In genomic region chr17:24455523-24456206, GRCm38 (mm10) we compare ENCODE assay signal across 8 mouse cellular contexts. TPM values are rescaled to one million over a fixed set of nuclear protein-coding genes. Genes with fewer than 3 reads are reported as not detected.
DNase-seq lines count a peak whose midpoint lies in the region; ATAC-seq and TF ChIP-seq lines count a peak whose summit lies in the region.
"Not testable (repeated sequence)": the region's sequence is repeated elsewhere in the genome, so short reads cannot be mapped to it uniquely, and the experiment has no call there.

No protein-coding gene starts in this region.

- not testable (repeated sequence) for H3K9me3 ChIP-seq in CH12.LX (replicated peaks; ENCODE audit: low read length); embryonic facial prominence, embryonic 12.5 days; hindbrain, embryonic 15.5 days; liver, embryonic 16.5 days (replicated peaks; ENCODE audit: control insufficient read depth, low read length); midbrain, embryonic 15.5 days; stomach, embryonic 16.5 days (replicated peaks; ENCODE audit: control insufficient read depth, low read length)

- not testable (repeated sequence) for H3K27ac ChIP-seq in CH12.LX (ENCODE audit: insufficient read depth, low read depth)
- peak overlapping the region; percentile 95; the same call in 1 of the 2 replicates for H3K27ac ChIP-seq in embryonic facial prominence, embryonic 12.5 days
- peak overlapping the region; percentile 56 for H3K27ac ChIP-seq in heart, adult 2 months
- peak overlapping the region; percentile 92; the same call in 1 of the 2 replicates for H3K27ac ChIP-seq in hindbrain, embryonic 15.5 days (replicated peaks)
- peak overlapping the region; percentile 67 for H3K27ac ChIP-seq in layer of hippocampus, adult 2 months
- peak overlapping the region; percentile 42 for H3K27ac ChIP-seq in liver, embryonic 16.5 days (ENCODE audit: low read length)
- H3K27ac ChIP-seq in midbrain, embryonic 15.5 days, result peak overlapping the region; percentile 92; the same call in 1 of the 2 replicates
- peak overlapping the region; percentile 46 for H3K27ac ChIP-seq in stomach, embryonic 16.5 days (ENCODE audit: low read length)

- TF ChIP-seq CTCF in CH12.LX (conservative IDR thresholded peaks at IDR 0.05 in 1 of 2, IDR thresholded peaks at IDR 0.05 in 1 of 2; ENCODE audit: low read depth in 2 of 2, low read length in 2 of 2), result peak in 1 of 2 experiments; percentile 12; a peak in 1 of 4 replicates
- TF ChIP-seq CTCF in heart, adult 2 months (IDR thresholded peaks at IDR 0.05); layer of hippocampus, adult 2 months (conservative IDR thresholded peaks at IDR 0.05): not testable (repeated sequence)

- peaks cover 9 to 19% of the 10 kb centered on the region in 2 experiments for H3K36me3 ChIP-seq in CH12.LX (replicated peaks in 1 of 2; ENCODE audit: control insufficient read depth in 1 of 2, insufficient read depth in 1 of 2, low read length in 1 of 2)
- H3K36me3 ChIP-seq in embryonic facial prominence, embryonic 12.5 days, result peaks cover 12% of the 10 kb centered on the region
- not testable (repeated sequence) for H3K36me3 ChIP-seq in heart, adult 2 months (ENCODE audit: control insufficient read depth, insufficient read depth, low read length); hindbrain, embryonic 15.5 days; liver, embryonic 16.5 days (ENCODE audit: control insufficient read depth, insufficient read depth); midbrain, embryonic 15.5 days (replicated peaks); stomach, embryonic 16.5 days (ENCODE audit: control insufficient read depth, insufficient read depth, low read length)

- in situ Hi-C loops in CH12.LX (cut with MboI; ENCODE audit: low pct_ligation_motif_present, low pct_unique_long_range_greater_than_20kb, low sequenced_read_pairs), result not testable (repeated sequence)

- not testable (repeated sequence) for DNase-seq in CH12.LX (ENCODE audit: extremely low read depth); heart, adult 2 months; layer of hippocampus, adult 2 months (ENCODE audit: low spot score in 2 of 2)

- H3K4me1 ChIP-seq in CH12.LX (ENCODE audit: control insufficient read depth in 1 of 2, insufficient read depth in 2 of 2), result peaks cover 0 to 18% of the 10 kb centered on the region in 2 experiments; a peak in 2 of 4 replicates
- peaks cover 12% of the 10 kb centered on the region; the same call in 1 of the 2 replicates for H3K4me1 ChIP-seq in embryonic facial prominence, embryonic 12.5 days
- not testable (repeated sequence) for H3K4me1 ChIP-seq in heart, adult 2 months (ENCODE audit: control insufficient read depth, insufficient read depth, low read length)
- H3K4me1 ChIP-seq in hindbrain, embryonic 15.5 days (replicated peaks), result peaks cover 27% of the 10 kb centered on the region
- peaks cover 21% of the 10 kb centered on the region for H3K4me1 ChIP-seq in liver, embryonic 16.5 days (ENCODE audit: control insufficient read depth, low read depth, low read length)
- peaks cover 15% of the 10 kb centered on the region for H3K4me1 ChIP-seq in midbrain, embryonic 15.5 days
- H3K4me1 ChIP-seq in stomach, embryonic 16.5 days (ENCODE audit: control insufficient read depth, insufficient read depth, low read length), result peaks cover 13% of the 10 kb centered on the region

- H3K27me3 ChIP-seq in CH12.LX (replicated peaks); embryonic facial prominence, embryonic 12.5 days; heart, adult 2 months (ENCODE audit: control insufficient read depth, insufficient read depth, low read length); hindbrain, embryonic 15.5 days; liver, embryonic 16.5 days (ENCODE audit: control insufficient read depth, insufficient read depth, low read depth, low read length); midbrain, embryonic 15.5 days (replicated peaks); stomach, embryonic 16.5 days (ENCODE audit: control insufficient read depth, insufficient read depth, low read length): not testable (repeated sequence)

- TF ChIP-seq EP300 in CH12.LX (IDR thresholded peaks at IDR 0.05; ENCODE audit: low read length); heart, adult 2 months (IDR thresholded peaks at IDR 0.05; ENCODE audit: insufficient read depth, low read depth, low read length): not testable (repeated sequence)

- ATAC-seq in embryonic facial prominence, embryonic 12.5 days (ENCODE audit: insufficient number of reproducible peaks, insufficient read depth, low FRiP score, low TSS enrichment); hindbrain, embryonic 15.5 days (ENCODE audit: low FRiP score, low read depth); liver, embryonic 16.5 days (ENCODE audit: low read depth): not testable (repeated sequence)
- ATAC-seq in midbrain, embryonic 15.5 days (replicated peaks), result peak; percentile 4; the same call in 1 of the 2 replicates
- ATAC-seq in stomach, embryonic 16.5 days (ENCODE audit: insufficient read depth, low FRiP score), result peak; percentile 4; the same call in 1 of the 2 replicates

- intact Hi-C loops in heart, adult 2 months (cut with DNase I), result not testable (repeated sequence)

- dilution Hi-C loops in CH12.LX (cut with MboI; ENCODE audit: extremely low pct_ligation_motif_present, extremely low pct_unique_long_range_greater_than_20kb, low sequenced_read_pairs), result not testable (repeated sequence)

- peaks cover 15% of the 10 kb centered on the region for H3K79me2 ChIP-seq in CH12.LX (replicated peaks; ENCODE audit: control insufficient read depth, extremely low read depth, insufficient read depth, poor library complexity, severe bottlenecking)
- H3K79me2 ChIP-seq in heart, adult 2 months (replicated peaks; ENCODE audit: control insufficient read depth, insufficient read depth, low read length), result not testable (repeated sequence)

- TF ChIP-seq RAD21 in CH12.LX (IDR thresholded peaks at IDR 0.05; ENCODE audit: low read depth, low read length), result not testable (repeated sequence)

- H3K9ac ChIP-seq in CH12.LX (ENCODE audit: insufficient read depth, low read depth); embryonic facial prominence, embryonic 12.5 days; heart, adult 2 months (ENCODE audit: low read depth, low read length); hindbrain, embryonic 15.5 days; liver, embryonic 16.5 days (ENCODE audit: low read depth, low read length); midbrain, embryonic 15.5 days; stomach, embryonic 16.5 days (ENCODE audit: low read length): not testable (repeated sequence)

- peak overlapping the region; percentile 27; the same call in 1 of the 2 replicates for H3K4me2 ChIP-seq in CH12.LX (ENCODE audit: insufficient read depth, low read depth, poor library complexity, severe bottlenecking)
- H3K4me2 ChIP-seq in embryonic facial prominence, embryonic 12.5 days (replicated peaks), result peak overlapping the region; percentile 32; the same call in 1 of the 2 replicates
- H3K4me2 ChIP-seq in hindbrain, embryonic 15.5 days, result peak overlapping the region; percentile 63
- H3K4me2 ChIP-seq in liver, embryonic 16.5 days (ENCODE audit: low read depth, low read length), result peak overlapping the region; percentile 36
- H3K4me2 ChIP-seq in midbrain, embryonic 15.5 days, result peak overlapping the region; percentile 82
- peak overlapping the region; percentile 47 for H3K4me2 ChIP-seq in stomach, embryonic 16.5 days (ENCODE audit: low read depth, low read length)

- WGBS in embryonic facial prominence, embryonic 12.5 days, result 50% methylated on average over 10 of the region's 10 CpGs
- WGBS in heart, adult 2 months, result 50% methylated on average over 10 of the region's 10 CpGs
- WGBS in hindbrain, embryonic 15.5 days, result 49% methylated on average over 10 of the region's 10 CpGs
- WGBS in liver, embryonic 16.5 days (ENCODE audit: insufficient replicate concordance), result 42% methylated on average over 10 of the region's 10 CpGs
- 49% methylated on average over 10 of the region's 10 CpGs for WGBS in midbrain, embryonic 15.5 days
- WGBS in stomach, embryonic 16.5 days, result 49% methylated on average over 10 of the region's 10 CpGs

- TF ChIP-seq POLR2A in CH12.LX (IDR thresholded peaks at IDR 0.05; ENCODE audit: low read depth, low read length); heart, adult 2 months (IDR thresholded peaks at IDR 0.05; ENCODE audit: insufficient read depth, low read depth, low read length): not testable (repeated sequence)

- H3K4me3 ChIP-seq in CH12.LX (replicated peaks in 1 of 3; ENCODE audit: low read depth in 2 of 3, low read length in 2 of 3, poor library complexity in 1 of 3), result peak overlapping the region in 2 of 3 experiments; percentile 28 to 91
- peak overlapping the region; percentile 76; the same call in 1 of the 2 replicates for H3K4me3 ChIP-seq in embryonic facial prominence, embryonic 12.5 days
- peak overlapping the region; percentile 15; the same call in 1 of the 2 replicates for H3K4me3 ChIP-seq in heart, adult 2 months
- H3K4me3 ChIP-seq in hindbrain, embryonic 15.5 days, result peak overlapping the region; percentile 72
- H3K4me3 ChIP-seq in layer of hippocampus, adult 2 months, result peak overlapping the region; percentile 38
- peak overlapping the region; percentile 82 for H3K4me3 ChIP-seq in liver, embryonic 16.5 days (ENCODE audit: low read depth, low read length)
- peak overlapping the region; percentile 88 for H3K4me3 ChIP-seq in midbrain, embryonic 15.5 days
- peak overlapping the region; percentile 90 for H3K4me3 ChIP-seq in stomach, embryonic 16.5 days (replicated peaks; ENCODE audit: low read length)

RNA-seq across cellular contexts. Expression of gene Dnase1l2, which starts 12.8 kb away (rescaled TPM):
- 1.5 and 1.6 TPM in 2 replicates for total RNA-seq in CH12.LX (2012; rRNA removed)
- total RNA-seq in CH12.LX (2014; rRNA removed), result 0.82 TPM in 2 replicates
- polyA plus RNA-seq in CH12.LX (2012; ENCODE audit: insufficient read length, low read depth), result 1.1 and 1.3 TPM in 2 replicates
- polyA plus RNA-seq in embryonic facial prominence, embryonic 12.5 days (2016; fragmentation: Nextera tagmentation; extraction: Ambion mirVana), result 3.2 and 3.6 TPM in 2 replicates
- total RNA-seq in heart, adult 2 months (2021), result 1 to 10 TPM in 1 of 2 experiments, under 1 TPM in 1; 0.65 to 1.5 TPM
- 5.2 and 7.2 TPM in 2 replicates for polyA plus RNA-seq in heart, adult 2 months (2012; rRNA removed)
- polyA plus RNA-seq in hindbrain, embryonic 15.5 days (2015; fragmentation: Nextera tagmentation; extraction: Ambion mirVana), result 6.8 and 7.2 TPM in 2 replicates
- total RNA-seq in layer of hippocampus, adult 2 months (2021), result 10 to 100 TPM in 1 of 2 experiments, 1 to 10 TPM in 1; 5.4 to 10.7 TPM
- polyA plus RNA-seq in liver, embryonic 16.5 days (2015; fragmentation: Nextera tagmentation; extraction: Ambion mirVana), result 0.49 and 0.67 TPM in 2 replicates
- 7.3 and 9.6 TPM in 2 replicates for polyA plus RNA-seq in midbrain, embryonic 15.5 days (2015; fragmentation: Nextera tagmentation; extraction: Ambion mirVana)
- 9.2 and 19.9 TPM in 2 replicates for polyA plus RNA-seq in stomach, embryonic 16.5 days (2015; fragmentation: Nextera tagmentation; extraction: Ambion mirVana)

RNA-seq across cellular contexts. Expression of gene E4f1, which starts 14.4 kb away (rescaled TPM):
- total RNA-seq in CH12.LX (2012; rRNA removed), result 21.5 and 22.7 TPM in 2 replicates
- total RNA-seq in CH12.LX (2014; rRNA removed), result 10.0 and 10.2 TPM in 2 replicates
- polyA plus RNA-seq in CH12.LX (2012; ENCODE audit: insufficient read length, low read depth), result 16.2 and 17.4 TPM in 2 replicates
- polyA plus RNA-seq in embryonic facial prominence, embryonic 12.5 days (2016; fragmentation: Nextera tagmentation; extraction: Ambion mirVana), result 38.4 and 43.2 TPM in 2 replicates
- 10 to 100 TPM; 10.2 to 10.3 TPM for total RNA-seq in heart, adult 2 months (2021)
- polyA plus RNA-seq in heart, adult 2 months (2012; rRNA removed), result 43.6 and 43.7 TPM in 2 replicates
- 46.7 and 50.5 TPM in 2 replicates for polyA plus RNA-seq in hindbrain, embryonic 15.5 days (2015; fragmentation: Nextera tagmentation; extraction: Ambion mirVana)
- total RNA-seq in layer of hippocampus, adult 2 months (2021), result 10 to 100 TPM; 34.0 to 39.4 TPM
- polyA plus RNA-seq in liver, embryonic 16.5 days (2015; fragmentation: Nextera tagmentation; extraction: Ambion mirVana), result 11.4 and 12.3 TPM in 2 replicates
- polyA plus RNA-seq in midbrain, embryonic 15.5 days (2015; fragmentation: Nextera tagmentation; extraction: Ambion mirVana), result 53.1 and 55.6 TPM in 2 replicates
- polyA plus RNA-seq in stomach, embryonic 16.5 days (2015; fragmentation: Nextera tagmentation; extraction: Ambion mirVana), result 29.4 and 35.0 TPM in 2 replicates

RNA-seq across cellular contexts. Expression of gene Pgp, which starts 14.5 kb away (rescaled TPM):
- total RNA-seq in CH12.LX (2012; rRNA removed), result 14.2 and 17.3 TPM in 2 replicates
- 31.1 and 41.8 TPM in 2 replicates for total RNA-seq in CH12.LX (2014; rRNA removed)
- 41.1 and 41.6 TPM in 2 replicates for polyA plus RNA-seq in CH12.LX (2012; ENCODE audit: insufficient read length, low read depth)
- polyA plus RNA-seq in embryonic facial prominence, embryonic 12.5 days (2016; fragmentation: Nextera tagmentation; extraction: Ambion mirVana), result 52.3 and 54.9 TPM in 2 replicates
- total RNA-seq in heart, adult 2 months (2021), result 10 to 100 TPM; 35.7 to 44.5 TPM
- polyA plus RNA-seq in heart, adult 2 months (2012; rRNA removed), result 39.1 and 46.4 TPM in 2 replicates
- 72.6 and 75.6 TPM in 2 replicates for polyA plus RNA-seq in hindbrain, embryonic 15.5 days (2015; fragmentation: Nextera tagmentation; extraction: Ambion mirVana)
- 10 to 100 TPM; 58.2 to 62.7 TPM for total RNA-seq in layer of hippocampus, adult 2 months (2021)
- 48.2 and 49.0 TPM in 2 replicates for polyA plus RNA-seq in liver, embryonic 16.5 days (2015; fragmentation: Nextera tagmentation; extraction: Ambion mirVana)
- 63.7 and 67.1 TPM in 2 replicates for polyA plus RNA-seq in midbrain, embryonic 15.5 days (2015; fragmentation: Nextera tagmentation; extraction: Ambion mirVana)
- 49.6 and 54.5 TPM in 2 replicates for polyA plus RNA-seq in stomach, embryonic 16.5 days (2015; fragmentation: Nextera tagmentation; extraction: Ambion mirVana)

RNA-seq across cellular contexts. Expression of gene Bricd5, which starts 18.0 kb away (rescaled TPM):
- total RNA-seq in CH12.LX (2012; rRNA removed) (0.98 and 1.1 TPM in 2 replicates), CH12.LX (2014; rRNA removed) (not detected in 2 replicates)
- 0.61 TPM in 1 of 2 replicates, not detected in the other for polyA plus RNA-seq in CH12.LX (2012; ENCODE audit: insufficient read length, low read depth)
- polyA plus RNA-seq in embryonic facial prominence, embryonic 12.5 days (2016; fragmentation: Nextera tagmentation; extraction: Ambion mirVana), result 1.7 TPM in 1 of 2 replicates, not detected in the other
- total RNA-seq in heart, adult 2 months (2021), result not detected
- polyA plus RNA-seq in heart, adult 2 months (2012; rRNA removed), result not detected in 2 replicates
- 0.34 and 0.77 TPM in 2 replicates for polyA plus RNA-seq in hindbrain, embryonic 15.5 days (2015; fragmentation: Nextera tagmentation; extraction: Ambion mirVana)
- total RNA-seq in layer of hippocampus, adult 2 months (2021), result 1 to 10 TPM; 2.0 to 2.3 TPM
- not detected in 2 replicates for polyA plus RNA-seq in liver, embryonic 16.5 days (2015; fragmentation: Nextera tagmentation; extraction: Ambion mirVana)
- polyA plus RNA-seq in midbrain, embryonic 15.5 days (2015; fragmentation: Nextera tagmentation; extraction: Ambion mirVana), result 0.23 and 0.28 TPM in 2 replicates
- 0.36 and 0.46 TPM in 2 replicates for polyA plus RNA-seq in stomach, embryonic 16.5 days (2015; fragmentation: Nextera tagmentation; extraction: Ambion mirVana)

RNA-seq across cellular contexts. Expression of gene Mlst8, which starts 23.2 kb away (rescaled TPM):
- total RNA-seq in CH12.LX (2012; rRNA removed), result 10.0 and 13.6 TPM in 2 replicates
- 10.9 and 14.0 TPM in 2 replicates for total RNA-seq in CH12.LX (2014; rRNA removed)
- polyA plus RNA-seq in CH12.LX (2012; ENCODE audit: insufficient read length, low read depth), result 21.8 and 24.7 TPM in 2 replicates
- 32.8 and 35.0 TPM in 2 replicates for polyA plus RNA-seq in embryonic facial prominence, embryonic 12.5 days (2016; fragmentation: Nextera tagmentation; extraction: Ambion mirVana)
- total RNA-seq in heart, adult 2 months (2021), result 10 to 100 TPM in 1 of 2 experiments, 1 to 10 TPM in 1; 8.5 to 10.7 TPM
- 28.1 and 42.0 TPM in 2 replicates for polyA plus RNA-seq in heart, adult 2 months (2012; rRNA removed)
- polyA plus RNA-seq in hindbrain, embryonic 15.5 days (2015; fragmentation: Nextera tagmentation; extraction: Ambion mirVana), result 35.4 and 36.0 TPM in 2 replicates
- total RNA-seq in layer of hippocampus, adult 2 months (2021), result 10 to 100 TPM; 36.0 to 44.9 TPM
- polyA plus RNA-seq in liver, embryonic 16.5 days (2015; fragmentation: Nextera tagmentation; extraction: Ambion mirVana), result 11.8 and 11.9 TPM in 2 replicates
- polyA plus RNA-seq in midbrain, embryonic 15.5 days (2015; fragmentation: Nextera tagmentation; extraction: Ambion mirVana), result 40.6 and 43.7 TPM in 2 replicates
- polyA plus RNA-seq in stomach, embryonic 16.5 days (2015; fragmentation: Nextera tagmentation; extraction: Ambion mirVana), result 29.0 and 33.6 TPM in 2 replicates

Comparison
In these comparisons a context has a peak if more than half of its experiments do, and no peak if none do; other contexts are left out.
1. H3K4me2 ChIP-seq: peak in every context shown above with its lines; median percentile 82 in midbrain, embryonic 15.5 days; 63 in hindbrain, embryonic 15.5 days; 47 in stomach, embryonic 16.5 days; 36 in liver, embryonic 16.5 days; 32 in embryonic facial prominence, embryonic 12.5 days; 27 in CH12.LX.
2. H3K4me3 ChIP-seq: peak in every context shown above with its lines; median percentile 90 in stomach, embryonic 16.5 days; 88 in midbrain, embryonic 15.5 days; 82 in liver, embryonic 16.5 days; 76 in embryonic facial prominence, embryonic 12.5 days; 72 in hindbrain, embryonic 15.5 days; 60 in CH12.LX; 38 in layer of hippocampus, adult 2 months; 15 in heart, adult 2 months.